Mouse (Mus musculus): Measurements from ENCODE around the gene Ifrd2. TPM values are rescaled to one million over a fixed set of nuclear protein-coding genes. Genes with fewer than 3 reads are reported as not detected.

Ifrd2 gene
- 10 to 100 TPM; 17.5 to 36.3 TPM for polyA plus RNA-seq (2017; shearing (Covaris generic))

GRCm38 (mm10) chr9:107586974-107587832 lies at the start of gene Ifrd2:
Gene Ifrd2 (plus strand): TSS chr9:107587642.

GRCm38 (mm10) chr9:107541474-107542351 lies 45.7 kb upstream of the Ifrd2 start, which contains the start of the genes Cyb561d2 and Nprl2:
Gene Cyb561d2 (minus strand): TSS chr9:107542193.
Gene Nprl2 (plus strand): TSS chr9:107542226.

GRCm38 (mm10) chr9:107547026-107547425 lies 40.4 kb upstream of the Ifrd2 start, which contains the start of gene Zmynd10:
Gene Zmynd10 (plus strand): TSS chr9:107547298.

GRCm38 (mm10) chr9:107551117-107551889 lies 36.1 kb upstream of the Ifrd2 start, which contains the start of gene Rassf1:
Gene Rassf1 (plus strand): TSS chr9:107551555.

GRCm38 (mm10) chr9:107563029-107563581 lies 24.3 kb upstream of the Ifrd2 start, which contains the start of gene Tusc2:
Gene Tusc2 (plus strand): TSS chr9:107563255.

GRCm38 (mm10) chr9:107567702-107568319 lies 19.6 kb upstream of the Ifrd2 start, which contains the start of gene Hyal2:
Gene Hyal2 (plus strand): TSS chr9:107567945.

GRCm38 (mm10) chr9:107576357-107577107 lies 10.9 kb upstream of the Ifrd2 start, which contains the start of gene Hyal1:
Gene Hyal1 (plus strand): TSS chr9:107576927.

GRCm38 (mm10) chr9:107578587-107578986 lies 8.9 kb upstream of the Ifrd2 start, which contains the start of gene Naa80:
Gene Naa80 (plus strand): TSS chr9:107578887.

GRCm38 (mm10) chr9:107580501-107581317 lies 6.7 kb upstream of the Ifrd2 start, which contains the start of gene Hyal3:
Gene Hyal3 (plus strand): TSS chr9:107580818.

GRCm38 (mm10) chr9:107608741-107609432 lies 21.4 kb downstream of the Ifrd2 start, which contains the start of gene Sema3b:
Gene Sema3b (minus strand): TSS chr9:107609229.

GRCm38 (mm10) chr9:107635279-107636028 lies 48.0 kb downstream of the Ifrd2 start, which contains the start of gene Gnai2:
Gene Gnai2 (minus strand): TSS chr9:107635367.

Other genes starting within 250 kb of the Ifrd2 start
- 10 to 100 TPM; 16.4 to 30.8 TPM for gene Hemk1, start 249.3 kb upstream of the Ifrd2 start, polyA plus RNA-seq (2017; shearing (Covaris generic))
- gene 6430571L13Rik, start 247.0 kb upstream of the Ifrd2 start, polyA plus RNA-seq (2017; shearing (Covaris generic)): 1 to 10 TPM; 3.3 to 3.5 TPM
- under 1 TPM; 0.24 to 0.78 TPM for gene Cacna2d2, start 188.0 kb upstream of the Ifrd2 start, polyA plus RNA-seq (2017; shearing (Covaris generic))
- 10 to 100 TPM; 46.5 to 59.2 TPM for gene Tmem115, start 53.7 kb upstream of the Ifrd2 start, polyA plus RNA-seq (2017; shearing (Covaris generic))
- 10 to 100 TPM; 58.8 to 71.0 TPM for gene Cyb561d2, start 45.4 kb upstream of the Ifrd2 start, polyA plus RNA-seq (2017; shearing (Covaris generic))
- gene Nprl2, start 45.4 kb upstream of the Ifrd2 start, polyA plus RNA-seq (2017; shearing (Covaris generic)): 10 to 100 TPM; 62.5 to 79.4 TPM
- 1 to 10 TPM; 2.1 to 5.8 TPM for gene Zmynd10, start 40.3 kb upstream of the Ifrd2 start, polyA plus RNA-seq (2017; shearing (Covaris generic))
- 10 to 100 TPM; 75.1 to 81.3 TPM for gene Rassf1, start 36.1 kb upstream of the Ifrd2 start, polyA plus RNA-seq (2017; shearing (Covaris generic))
- 10 to 100 TPM; 50.9 to 54.5 TPM for gene Tusc2, start 24.4 kb upstream of the Ifrd2 start, polyA plus RNA-seq (2017; shearing (Covaris generic))
- gene Hyal2, start 19.7 kb upstream of the Ifrd2 start, polyA plus RNA-seq (2017; shearing (Covaris generic)): 10 to 100 TPM in 1 of 2 experiments, 1 to 10 TPM in 1; 8.8 to 13.5 TPM
- gene Hyal1, start 10.7 kb upstream of the Ifrd2 start, polyA plus RNA-seq (2017; shearing (Covaris generic)): 10 to 100 TPM in 1 of 2 experiments, 1 to 10 TPM in 1; 5.5 to 11.3 TPM
- 10 to 100 TPM; 12.4 to 18.6 TPM for gene Naa80, start 8.8 kb upstream of the Ifrd2 start, polyA plus RNA-seq (2017; shearing (Covaris generic))
- 1 to 10 TPM in 1 of 2 experiments, under 1 TPM in 1; 0.40 to 1.3 TPM for gene Hyal3, start 6.8 kb upstream of the Ifrd2 start, polyA plus RNA-seq (2017; shearing (Covaris generic))
- not detected for gene Sema3b, start 21.6 kb downstream of the Ifrd2 start, polyA plus RNA-seq (2017; shearing (Covaris generic))
- 100 to 1,000 TPM; 723 to 774 TPM for gene Gnai2, start 47.7 kb downstream of the Ifrd2 start, polyA plus RNA-seq (2017; shearing (Covaris generic))
- under 1 TPM in 1 of 2 experiments, not detected in 1; 0.98 TPM for gene Slc38a3, start 81.9 kb downstream of the Ifrd2 start, polyA plus RNA-seq (2017; shearing (Covaris generic))
- 1 to 10 TPM in 1 of 2 experiments, under 1 TPM in 1; 0.29 to 2.2 TPM for gene Gnat1, start 92.1 kb downstream of the Ifrd2 start, polyA plus RNA-seq (2017; shearing (Covaris generic))
- under 1 TPM; 0.12 TPM for gene Sema3f, start 122.8 kb downstream of the Ifrd2 start, polyA plus RNA-seq (2017; shearing (Covaris generic))
- gene Rbm5, start 183.4 kb downstream of the Ifrd2 start, polyA plus RNA-seq (2017; shearing (Covaris generic)): 100 to 1,000 TPM; 287 to 306 TPM

Measured in inflammation-experienced regulatory T-cells (primary cell).